Mouse (Mus musculus): ENCODE data around the gene Csnk1d. TPM values are rescaled to one million over a fixed set of nuclear protein-coding genes. Genes with fewer than 3 reads are reported as not detected.

The Csnk1d gene
- polyA plus RNA-seq, 1 experiment: 79.2 TPM

- peaks cover 86% of the 10 kb centered on the region for H3K79me3 ChIP-seq (ENCODE audit: low read depth)
- H3K79me2 ChIP-seq (ENCODE audit: control insufficient read depth, insufficient read depth): peaks cover 97% of the 10 kb centered on the region
- H3ac ChIP-seq (ENCODE audit: control insufficient read depth, insufficient read length, low read depth): no peak overlapping the region
- H3K4me3 ChIP-seq (ENCODE audit: insufficient read depth, poor library complexity, severe bottlenecking): no peak overlapping the region
- peaks cover 69% of the 10 kb centered on the region for H3K36me3 ChIP-seq (ENCODE audit: control insufficient read depth, insufficient read depth)
- no peaks in the 10 kb centered on the region for H3K27me3 ChIP-seq (ENCODE audit: control insufficient read depth, insufficient read depth, insufficient read length)
- TF ChIP-seq FOSL1 (IDR thresholded peaks at IDR 0.05; ENCODE audit: insufficient read depth, low read length, poor library complexity, severe bottlenecking) (peak; percentile 47), MYOD1 (IDR thresholded peaks at IDR 0.05; ENCODE audit: control insufficient read depth, insufficient read length, low read depth) (no peak), CEBPB (IDR thresholded peaks at IDR 0.05; ENCODE audit: low read depth) (peak; percentile 5)
Observed at GRCm38 (mm10) chr11:120984448-120985330, 6.4 kb downstream of the Csnk1d start.

GRCm38 (mm10) chr11:120982459-120982858 lies 8.7 kb downstream of the Csnk1d start:
- H3K79me2 ChIP-seq (ENCODE audit: control insufficient read depth, insufficient read depth): peaks cover 97% of the 10 kb centered on the region
- no peak overlapping the region for H3K4me3 ChIP-seq (ENCODE audit: insufficient read depth, poor library complexity, severe bottlenecking)
- peaks cover 85% of the 10 kb centered on the region for H3K36me3 ChIP-seq (ENCODE audit: control insufficient read depth, insufficient read depth)
- H3K27me3 ChIP-seq (ENCODE audit: control insufficient read depth, insufficient read depth, insufficient read length): no peaks in the 10 kb centered on the region
- TF ChIP-seq FOSL1 (IDR thresholded peaks at IDR 0.05; ENCODE audit: insufficient read depth, low read length, poor library complexity, severe bottlenecking): no peak
- TF ChIP-seq USF1 (IDR thresholded peaks at IDR 0.05; ENCODE audit: low read depth): no peak
- no peak for TF ChIP-seq MAX (IDR thresholded peaks at IDR 0.05)
- no peak for TF ChIP-seq MYOD1 (IDR thresholded peaks at IDR 0.05; ENCODE audit: control insufficient read depth, insufficient read length, low read depth)
- TF ChIP-seq CTCF (IDR thresholded peaks at IDR 0.05; ENCODE audit: control insufficient read depth, insufficient read depth, insufficient read length): no peak
- TF ChIP-seq CEBPB (IDR thresholded peaks at IDR 0.05; ENCODE audit: low read depth): no peak
- TF ChIP-seq MYOG (IDR thresholded peaks at IDR 0.05; ENCODE audit: control insufficient read depth, extremely low read depth, insufficient read length): no peak
- H3ac ChIP-seq (ENCODE audit: control insufficient read depth, insufficient read length, low read depth): no peak overlapping the region
- peaks cover 83% of the 10 kb centered on the region for H3K79me3 ChIP-seq (ENCODE audit: low read depth)

- peaks cover 83% of the 10 kb centered on the region for H3K79me3 ChIP-seq (ENCODE audit: low read depth)
- no peak for TF ChIP-seq USF1 (IDR thresholded peaks at IDR 0.05; ENCODE audit: low read depth)
- no peak for TF ChIP-seq MYOD1 (IDR thresholded peaks at IDR 0.05; ENCODE audit: control insufficient read depth, insufficient read length, low read depth)
- TF ChIP-seq MAX (IDR thresholded peaks at IDR 0.05): no peak
- TF ChIP-seq FOSL1 (IDR thresholded peaks at IDR 0.05; ENCODE audit: insufficient read depth, low read length, poor library complexity, severe bottlenecking): no peak
- no peak for TF ChIP-seq CTCF (IDR thresholded peaks at IDR 0.05; ENCODE audit: control insufficient read depth, insufficient read depth, insufficient read length)
- no peak for TF ChIP-seq CEBPB (IDR thresholded peaks at IDR 0.05; ENCODE audit: low read depth)
- TF ChIP-seq MYOG (IDR thresholded peaks at IDR 0.05; ENCODE audit: control insufficient read depth, extremely low read depth, insufficient read length): no peak
- peaks cover 97% of the 10 kb centered on the region for H3K79me2 ChIP-seq (ENCODE audit: control insufficient read depth, insufficient read depth)
- H3K36me3 ChIP-seq (ENCODE audit: control insufficient read depth, insufficient read depth): peaks cover 85% of the 10 kb centered on the region
- H3K4me3 ChIP-seq (ENCODE audit: insufficient read depth, poor library complexity, severe bottlenecking): no peak overlapping the region
- H3ac ChIP-seq (ENCODE audit: control insufficient read depth, insufficient read length, low read depth): no peak overlapping the region
- no peaks in the 10 kb centered on the region for H3K27me3 ChIP-seq (ENCODE audit: control insufficient read depth, insufficient read depth, insufficient read length)
Observed at GRCm38 (mm10) chr11:120981661-120982060, 9.5 kb downstream of the Csnk1d start.

GRCm38 (mm10) chr11:120980427-120981035 lies 10.6 kb downstream of the Csnk1d start:
- TF ChIP-seq MYOD1 (IDR thresholded peaks at IDR 0.05; ENCODE audit: control insufficient read depth, insufficient read length, low read depth): no peak
- no peak for TF ChIP-seq CTCF (IDR thresholded peaks at IDR 0.05; ENCODE audit: control insufficient read depth, insufficient read depth, insufficient read length)
- TF ChIP-seq MAX (IDR thresholded peaks at IDR 0.05): no peak
- no peak for TF ChIP-seq FOSL1 (IDR thresholded peaks at IDR 0.05; ENCODE audit: insufficient read depth, low read length, poor library complexity, severe bottlenecking)
- no peak for TF ChIP-seq MYOG (IDR thresholded peaks at IDR 0.05; ENCODE audit: control insufficient read depth, extremely low read depth, insufficient read length)
- TF ChIP-seq CEBPB (IDR thresholded peaks at IDR 0.05; ENCODE audit: low read depth): no peak
- no peak for TF ChIP-seq USF1 (IDR thresholded peaks at IDR 0.05; ENCODE audit: low read depth)
- Histone ChIP-seq H3K79me3 (ENCODE audit: low read depth) (peaks cover 82% of the 10 kb centered on the region), H3K36me3 (ENCODE audit: control insufficient read depth, insufficient read depth) (peaks cover 85% of the 10 kb centered on the region), H3K27me3 (ENCODE audit: control insufficient read depth, insufficient read depth, insufficient read length) (no peaks in the 10 kb centered on the region), H3K79me2 (ENCODE audit: control insufficient read depth, insufficient read depth) (peaks cover 97% of the 10 kb centered on the region), H3K4me3 (ENCODE audit: insufficient read depth, poor library complexity, severe bottlenecking) (no peak overlapping the region), H3ac (ENCODE audit: control insufficient read depth, insufficient read length, low read depth) (no peak overlapping the region)

- no peaks in the 10 kb centered on the region for H3K27me3 ChIP-seq (ENCODE audit: control insufficient read depth, insufficient read depth, insufficient read length)
- no peak for TF ChIP-seq MYOD1 (IDR thresholded peaks at IDR 0.05; ENCODE audit: control insufficient read depth, insufficient read length, low read depth)
- TF ChIP-seq CTCF (IDR thresholded peaks at IDR 0.05; ENCODE audit: control insufficient read depth, insufficient read depth, insufficient read length): no peak
- no peak for TF ChIP-seq MAX (IDR thresholded peaks at IDR 0.05)
- no peak for TF ChIP-seq CEBPB (IDR thresholded peaks at IDR 0.05; ENCODE audit: low read depth)
- TF ChIP-seq USF1 (IDR thresholded peaks at IDR 0.05; ENCODE audit: low read depth): no peak
- TF ChIP-seq MYOG (IDR thresholded peaks at IDR 0.05; ENCODE audit: control insufficient read depth, extremely low read depth, insufficient read length): no peak
- TF ChIP-seq FOSL1 (IDR thresholded peaks at IDR 0.05; ENCODE audit: insufficient read depth, low read length, poor library complexity, severe bottlenecking): no peak
- peaks cover 91% of the 10 kb centered on the region for H3K36me3 ChIP-seq (ENCODE audit: control insufficient read depth, insufficient read depth)
- no peak overlapping the region for H3ac ChIP-seq (ENCODE audit: control insufficient read depth, insufficient read length, low read depth)
- peaks cover 97% of the 10 kb centered on the region for H3K79me2 ChIP-seq (ENCODE audit: control insufficient read depth, insufficient read depth)
- H3K79me3 ChIP-seq (ENCODE audit: low read depth): peaks cover 84% of the 10 kb centered on the region
- H3K4me3 ChIP-seq (ENCODE audit: insufficient read depth, poor library complexity, severe bottlenecking): no peak overlapping the region
Observed at GRCm38 (mm10) chr11:120979711-120980426, 11.3 kb downstream of the Csnk1d start.

Data from C2C12 (cell line).